Mouse (Mus musculus): ENCODE results near the gene Pelp1. TPM values are rescaled to one million over a fixed set of nuclear protein-coding genes. Genes with fewer than 3 reads are reported as not detected.

The Pelp1 gene
- polyA plus RNA-seq, 1 experiment from 2014 or later, result 22.1 TPM

Small RNAs within 50 kb of the gene (microRNA-seq; reads per million reads assigned to microRNA genes)
- gene Mir7115 (ENCODE audit: borderline number of aligned reads), result 0.20 reads per million

Other genes starting within 250 kb of the Pelp1 start
- gene Slc16a11, start 197.3 kb downstream of the Pelp1 start, polyA plus RNA-seq (2014; fragmentation: Nextera tagmentation; extraction: Ambion mirVana), result 0.36 and 0.39 TPM in 2 replicates
- 7.6 and 7.8 TPM in 2 replicates for gene Slc16a13, start 189.0 kb downstream of the Pelp1 start, polyA plus RNA-seq (2014; fragmentation: Nextera tagmentation; extraction: Ambion mirVana)
- gene Bcl6b, start 180.2 kb downstream of the Pelp1 start, polyA plus RNA-seq (2014; fragmentation: Nextera tagmentation; extraction: Ambion mirVana), result 11.9 and 13.0 TPM in 2 replicates
- 129 and 132 TPM in 2 replicates for gene 0610010K14Rik, start 172.1 kb downstream of the Pelp1 start, polyA plus RNA-seq (2014; fragmentation: Nextera tagmentation; extraction: Ambion mirVana)
- 7.7 and 9.3 TPM in 2 replicates for gene Gm21988, start 170.2 kb downstream of the Pelp1 start, polyA plus RNA-seq (2014; fragmentation: Nextera tagmentation; extraction: Ambion mirVana)
- 170 and 183 TPM in 2 replicates for gene Rnasek, start 170.2 kb downstream of the Pelp1 start, polyA plus RNA-seq (2014; fragmentation: Nextera tagmentation; extraction: Ambion mirVana)
- 5.8 and 6.1 TPM in 2 replicates for gene Alox12, start 154.7 kb downstream of the Pelp1 start, polyA plus RNA-seq (2014; fragmentation: Nextera tagmentation; extraction: Ambion mirVana)
- gene Alox12e, start 87.4 kb downstream of the Pelp1 start, polyA plus RNA-seq (2014; fragmentation: Nextera tagmentation; extraction: Ambion mirVana), result 0.11 TPM in 1 of 2 replicates, not detected in the other
- gene Alox15, start 58.0 kb downstream of the Pelp1 start, polyA plus RNA-seq (2014; fragmentation: Nextera tagmentation; extraction: Ambion mirVana), result 0.06 TPM in 1 of 2 replicates, not detected in the other
- gene Arrb2, start 22.6 kb upstream of the Pelp1 start, polyA plus RNA-seq (2014; fragmentation: Nextera tagmentation; extraction: Ambion mirVana), result 11.6 and 12.9 TPM in 2 replicates
- 28.6 and 31.2 TPM in 2 replicates for gene Med11, start 41.9 kb upstream of the Pelp1 start, polyA plus RNA-seq (2014; fragmentation: Nextera tagmentation; extraction: Ambion mirVana)
- gene Zmynd15, start 49.4 kb upstream of the Pelp1 start, polyA plus RNA-seq (2014; fragmentation: Nextera tagmentation; extraction: Ambion mirVana), result 1.1 and 1.9 TPM in 2 replicates
- 6.2 and 7.3 TPM in 2 replicates for gene Cxcl16, start 50.0 kb upstream of the Pelp1 start, polyA plus RNA-seq (2014; fragmentation: Nextera tagmentation; extraction: Ambion mirVana)
- 8.2 and 10.3 TPM in 2 replicates for gene Tm4sf5, start 95.2 kb upstream of the Pelp1 start, polyA plus RNA-seq (2014; fragmentation: Nextera tagmentation; extraction: Ambion mirVana)
- gene Vmo1, start 104.6 kb upstream of the Pelp1 start, polyA plus RNA-seq (2014; fragmentation: Nextera tagmentation; extraction: Ambion mirVana), result 0.35 TPM in 1 of 2 replicates, not detected in the other
- 0.84 TPM in 1 of 2 replicates, not detected in the other for gene Gltpd2, start 109.2 kb upstream of the Pelp1 start, polyA plus RNA-seq (2014; fragmentation: Nextera tagmentation; extraction: Ambion mirVana)
- 684 and 701 TPM in 2 replicates for gene Psmb6, start 115.3 kb upstream of the Pelp1 start, polyA plus RNA-seq (2014; fragmentation: Nextera tagmentation; extraction: Ambion mirVana)
- gene Gm40193, start 122.9 kb upstream of the Pelp1 start, polyA plus RNA-seq (2014; fragmentation: Nextera tagmentation; extraction: Ambion mirVana), result not detected in 2 replicates
- gene Pld2, start 130.0 kb upstream of the Pelp1 start, polyA plus RNA-seq (2014; fragmentation: Nextera tagmentation; extraction: Ambion mirVana), result 7.4 and 8.6 TPM in 2 replicates
- 15.1 and 16.1 TPM in 2 replicates for gene Mink1, start 152.8 kb upstream of the Pelp1 start, polyA plus RNA-seq (2014; fragmentation: Nextera tagmentation; extraction: Ambion mirVana)
- not detected in 2 replicates for gene 4930544D05Rik, start 205.8 kb upstream of the Pelp1 start, polyA plus RNA-seq (2014; fragmentation: Nextera tagmentation; extraction: Ambion mirVana)
- not detected in 2 replicates for gene Chrne, start 209.2 kb upstream of the Pelp1 start, polyA plus RNA-seq (2014; fragmentation: Nextera tagmentation; extraction: Ambion mirVana)
- 2.6 and 5.4 TPM in 2 replicates for gene Gp1ba, start 229.1 kb upstream of the Pelp1 start, polyA plus RNA-seq (2014; fragmentation: Nextera tagmentation; extraction: Ambion mirVana)
- 66.8 and 76.9 TPM in 2 replicates for gene Rnf167, start 237.2 kb upstream of the Pelp1 start, polyA plus RNA-seq (2014; fragmentation: Nextera tagmentation; extraction: Ambion mirVana)
- 221 and 245 TPM in 2 replicates for gene Slc25a11, start 237.4 kb upstream of the Pelp1 start, polyA plus RNA-seq (2014; fragmentation: Nextera tagmentation; extraction: Ambion mirVana)
- gene Pfn1, start 244.6 kb upstream of the Pelp1 start, polyA plus RNA-seq (2014; fragmentation: Nextera tagmentation; extraction: Ambion mirVana), result 1,771 and 1,932 TPM in 2 replicates
- gene Eno3, start 247.2 kb upstream of the Pelp1 start, polyA plus RNA-seq (2014; fragmentation: Nextera tagmentation; extraction: Ambion mirVana), result 272 and 313 TPM in 2 replicates